In genomic region chr3:88366830-88367428, GRCm38 (mm10) we compare ENCODE assay signal across 9 mouse cellular contexts. TPM values are rescaled to one million over a fixed set of nuclear protein-coding genes. Genes with fewer than 3 reads are reported as not detected.
A peak's percentile ranks its signal among the peaks of the same experiment; 100 is the strongest.
DNase-seq lines count a peak whose midpoint lies in the region; ATAC-seq and TF ChIP-seq lines count a peak whose summit lies in the region.
"Not testable (repeated sequence)": the region's sequence is repeated elsewhere in the genome, so short reads cannot be mapped to it uniquely, and the experiment has no call there.
"Had no signal": no experiment of that assay in that cellular context is flagged by ENCODE, and none has a peak within 500 bp of the region (broad histone marks: within the 10 kb centered on the region; RNA-seq: fewer than 3 reads in every experiment).

No protein-coding gene starts in this region.

- DNase-seq in forelimb bud, embryonic 11.5 days (ENCODE audit: low read depth, low spot score): peak; percentile 35
- peak; percentile 70 to 76 for DNase-seq in kidney, postnatal 4 days
- DNase-seq in liver, embryonic 14.5 days (ENCODE audit: low read depth in 3 of 3, low spot score in 3 of 3): not testable (repeated sequence)
- peak; percentile 61 to 69 for DNase-seq in right cerebral cortex, postnatal 36 days (ENCODE audit: low spot score in 2 of 2)
- peak; percentile 83 for DNase-seq in thymus, postnatal 4 days

- H3K9me3 ChIP-seq in hindbrain, embryonic 13.5 days: peaks cover 11% of the 10 kb centered on the region
- H3K9me3 ChIP-seq in liver, embryonic 14.5 days (ENCODE audit: control insufficient read depth, low read length): not testable (repeated sequence)
- H3K9me3 ChIP-seq in midbrain, embryonic 13.5 days: peaks cover 11% of the 10 kb centered on the region

- H3K4me3 ChIP-seq in hindbrain, embryonic 13.5 days: peak overlapping the region; percentile 33
- H3K4me3 ChIP-seq in liver, embryonic 14.5 days (ENCODE audit: insufficient read depth in 1 of 2, low read depth in 2 of 2, low read length in 2 of 2): not testable (repeated sequence)
- peak overlapping the region; percentile 25 for H3K4me3 ChIP-seq in midbrain, embryonic 13.5 days (replicated peaks)

- not testable (repeated sequence) for TF ChIP-seq CTCF in liver, embryonic 14.5 days (IDR thresholded peaks at IDR 0.05; ENCODE audit: low read depth)

- H3K4me2 ChIP-seq in hindbrain, embryonic 13.5 days: peak overlapping the region; percentile 48
- peak overlapping the region; percentile 53 for H3K4me2 ChIP-seq in liver, embryonic 14.5 days (ENCODE audit: low read depth)
- peak overlapping the region; percentile 46 for H3K4me2 ChIP-seq in midbrain, embryonic 13.5 days (replicated peaks)

- TF ChIP-seq EP300 in liver, embryonic 14.5 days (IDR thresholded peaks at IDR 0.05; ENCODE audit: low read depth): not testable (repeated sequence)

- peaks cover 16% of the 10 kb centered on the region for H3K36me3 ChIP-seq in hindbrain, embryonic 13.5 days
- not testable (repeated sequence) for H3K36me3 ChIP-seq in liver, embryonic 14.5 days (replicated peaks; ENCODE audit: control insufficient read depth, insufficient read depth, low read depth)
- H3K36me3 ChIP-seq in midbrain, embryonic 13.5 days: peaks cover 16% of the 10 kb centered on the region

- 2% methylated on average over 21 of the region's 22 CpGs for WGBS in hindbrain, embryonic 13.5 days
- WGBS in liver, embryonic 14.5 days (ENCODE audit: insufficient replicate concordance): 5% methylated on average over 18 of the region's 22 CpGs
- under 1% methylated on average over 21 of the region's 22 CpGs for WGBS in midbrain, embryonic 13.5 days

- peak; percentile 86 for ATAC-seq in common myeloid progenitor, adult 5-6 weeks (replicated peaks; ENCODE audit: low read depth, poor library complexity, severe bottlenecking)
- peak; percentile 81 for ATAC-seq in hindbrain, embryonic 13.5 days (ENCODE audit: low FRiP score)
- not testable (repeated sequence) for ATAC-seq in liver, embryonic 14.5 days (ENCODE audit: insufficient read depth)
- ATAC-seq in midbrain, embryonic 13.5 days: peak; percentile 87

- H3K4me1 ChIP-seq in hindbrain, embryonic 13.5 days (replicated peaks): peaks cover 13% of the 10 kb centered on the region
- peaks cover 30 to 31% of the 10 kb centered on the region in 2 experiments for H3K4me1 ChIP-seq in liver, embryonic 14.5 days (replicated peaks; ENCODE audit: control insufficient read depth in 2 of 2, insufficient read depth in 2 of 2, low read length in 1 of 2)
- H3K4me1 ChIP-seq in midbrain, embryonic 13.5 days (replicated peaks): not testable (repeated sequence)

- peaks cover 26% of the 10 kb centered on the region for H3K27me3 ChIP-seq in hindbrain, embryonic 13.5 days
- H3K27me3 ChIP-seq in liver, embryonic 14.5 days (ENCODE audit: control insufficient read depth, insufficient read depth, low read length): peaks cover 17% of the 10 kb centered on the region
- peaks cover 26% of the 10 kb centered on the region for H3K27me3 ChIP-seq in midbrain, embryonic 13.5 days

- H3K27ac ChIP-seq in hindbrain, embryonic 13.5 days: peak overlapping the region; percentile 78
- H3K27ac ChIP-seq in liver, embryonic 14.5 days: not testable (repeated sequence)
- H3K27ac ChIP-seq in midbrain, embryonic 13.5 days: 0 out of 2 replicates have a peak overlapping the region, but pooled peaks have one; percentile 47

- peak overlapping the region; percentile 60; the same call in 1 of the 2 replicates for H3K9ac ChIP-seq in hindbrain, embryonic 13.5 days
- H3K9ac ChIP-seq in liver, embryonic 14.5 days (replicated peaks): not testable (repeated sequence)
- H3K9ac ChIP-seq in midbrain, embryonic 13.5 days (replicated peaks): 0 out of 2 replicates have a peak overlapping the region, but pooled peaks have one; percentile 32

RNA-seq across cellular contexts. Expression of gene Paqr6, which starts 2.5 kb away (rescaled TPM):
- not detected in 2 replicates for total RNA-seq in common myeloid progenitor, adult 5-6 weeks (2017)
- 2.6 and 2.9 TPM in 2 replicates for polyA plus RNA-seq in hindbrain, embryonic 13.5 days (2015; fragmentation: Nextera tagmentation; extraction: Ambion mirVana)
- polyA plus RNA-seq in liver, embryonic 14.5 days (2012; rRNA removed): 7.8 and 8.7 TPM in 2 replicates
- 4.1 and 6.6 TPM in 2 replicates for polyA plus RNA-seq in liver, embryonic 14.5 days (2014; fragmentation: Nextera tagmentation; extraction: Ambion mirVana)
- polyA plus RNA-seq in midbrain, embryonic 13.5 days (2015; fragmentation: Nextera tagmentation; extraction: Ambion mirVana): 0.77 and 1.0 TPM in 2 replicates

RNA-seq across cellular contexts. Expression of gene Bglap3, which starts 5.6 kb away (rescaled TPM):
- not detected in 2 replicates for total RNA-seq in common myeloid progenitor, adult 5-6 weeks (2017)
- 0.19 TPM in 1 of 2 replicates, not detected in the other for polyA plus RNA-seq in hindbrain, embryonic 13.5 days (2015; fragmentation: Nextera tagmentation; extraction: Ambion mirVana)
- 0.27 and 0.38 TPM in 2 replicates for polyA plus RNA-seq in liver, embryonic 14.5 days (2012; rRNA removed)
- 0.29 and 0.38 TPM in 2 replicates for polyA plus RNA-seq in liver, embryonic 14.5 days (2014; fragmentation: Nextera tagmentation; extraction: Ambion mirVana)
- polyA plus RNA-seq in midbrain, embryonic 13.5 days (2015; fragmentation: Nextera tagmentation; extraction: Ambion mirVana): not detected in 2 replicates
- total RNA-seq: heart, adult 8-10 months had no signal

RNA-seq across cellular contexts. Expression of gene Bglap2, which starts 11.6 kb away (rescaled TPM):
- not detected in 2 replicates for total RNA-seq in common myeloid progenitor, adult 5-6 weeks (2017)
- not detected in 2 replicates for polyA plus RNA-seq in hindbrain, embryonic 13.5 days (2015; fragmentation: Nextera tagmentation; extraction: Ambion mirVana)
- not detected in 2 replicates for polyA plus RNA-seq in liver, embryonic 14.5 days (2012; rRNA removed)
- not detected in 2 replicates for polyA plus RNA-seq in liver, embryonic 14.5 days (2014; fragmentation: Nextera tagmentation; extraction: Ambion mirVana)
- polyA plus RNA-seq in midbrain, embryonic 13.5 days (2015; fragmentation: Nextera tagmentation; extraction: Ambion mirVana): not detected in 2 replicates
- total RNA-seq: heart, adult 8-10 months had no signal

RNA-seq across cellular contexts. Expression of gene Bglap, which starts 17.3 kb away (rescaled TPM):
- not detected in 2 replicates for total RNA-seq in common myeloid progenitor, adult 5-6 weeks (2017)
- polyA plus RNA-seq in hindbrain, embryonic 13.5 days (2015; fragmentation: Nextera tagmentation; extraction: Ambion mirVana): not detected in 2 replicates
- polyA plus RNA-seq in liver, embryonic 14.5 days (2012; rRNA removed): not detected in 2 replicates
- not detected in 2 replicates for polyA plus RNA-seq in liver, embryonic 14.5 days (2014; fragmentation: Nextera tagmentation; extraction: Ambion mirVana)
- not detected in 2 replicates for polyA plus RNA-seq in midbrain, embryonic 13.5 days (2015; fragmentation: Nextera tagmentation; extraction: Ambion mirVana)
- total RNA-seq: heart, adult 8-10 months had no signal

RNA-seq across cellular contexts. Expression of gene Smg5, which starts 30.9 kb away (rescaled TPM):
- total RNA-seq in common myeloid progenitor, adult 5-6 weeks (2017): 48.9 and 61.2 TPM in 2 replicates
- polyA plus RNA-seq in hindbrain, embryonic 13.5 days (2015; fragmentation: Nextera tagmentation; extraction: Ambion mirVana): 66.2 and 69.1 TPM in 2 replicates
- polyA plus RNA-seq in liver, embryonic 14.5 days (2012; rRNA removed): 33.6 and 36.6 TPM in 2 replicates
- 18.8 and 23.7 TPM in 2 replicates for polyA plus RNA-seq in liver, embryonic 14.5 days (2014; fragmentation: Nextera tagmentation; extraction: Ambion mirVana)
- polyA plus RNA-seq in midbrain, embryonic 13.5 days (2015; fragmentation: Nextera tagmentation; extraction: Ambion mirVana): 70.1 and 78.3 TPM in 2 replicates
